Mouse (Mus musculus): Measurements from ENCODE around the gene Lars2. TPM values are rescaled to one million over a fixed set of nuclear protein-coding genes. Genes with fewer than 3 reads are reported as not detected.
"Not testable (repeated sequence)": the region's sequence is repeated elsewhere in the genome, so short reads cannot be mapped to it uniquely, and the experiment has no call there.

The Lars2 gene
- total and polyA plus RNA-seq, 3 experiments, result 5.1 to 15,188 (median 765) TPM

DNA sequence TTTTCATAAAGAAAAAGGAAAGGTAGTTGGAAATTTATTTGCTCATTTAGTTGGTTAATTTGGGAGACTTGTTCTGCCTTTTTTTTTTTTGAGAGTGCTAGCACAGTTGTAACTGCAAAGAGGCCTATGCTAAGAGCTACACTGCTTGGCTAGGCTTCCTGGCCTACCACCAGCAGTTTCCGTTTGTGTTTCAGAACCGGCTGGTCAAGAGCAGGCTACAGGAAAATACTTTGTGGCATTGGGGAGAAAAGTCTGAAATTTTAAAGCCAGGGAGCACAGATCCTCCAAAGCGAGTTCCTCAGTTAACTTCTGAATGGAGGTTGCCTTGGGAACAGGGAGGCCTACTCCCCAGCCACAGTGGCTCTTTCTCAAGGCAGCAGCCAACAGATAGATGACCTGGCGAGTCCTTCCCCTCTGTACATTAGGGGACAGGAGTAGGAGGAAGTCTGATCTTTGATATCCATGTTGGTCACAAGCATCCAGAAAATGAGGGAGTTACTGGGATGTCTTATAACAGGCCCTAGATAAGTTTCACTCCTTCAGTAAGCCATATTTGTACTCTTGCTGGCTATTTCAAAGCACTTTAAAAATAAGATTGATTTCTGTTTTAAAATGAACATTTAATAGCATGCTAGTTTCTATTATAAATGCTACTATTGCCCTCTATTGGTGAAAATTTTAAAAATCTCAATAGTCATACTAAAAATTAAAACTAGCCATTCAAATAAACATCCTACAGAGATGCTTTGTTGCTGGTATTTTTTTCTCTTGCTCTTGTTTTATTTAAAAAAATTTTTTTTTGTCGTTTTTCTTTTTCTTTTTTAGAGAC is 73.7 kb downstream of the Lars2 start (continued):
- TF ChIP-seq ZC3H11A (IDR thresholded peaks at IDR 0.05; ENCODE audit: low read depth, low read length) (peak; percentile 37; the same call in 1 of the 2 replicates), MEF2A (IDR thresholded peaks at IDR 0.05; ENCODE audit: borderline replicate concordance, low read depth, low read length) (no peak), RAD21 (IDR thresholded peaks at IDR 0.05; ENCODE audit: low read depth, low read length) (peak; percentile 69), USF1 (IDR thresholded peaks at IDR 0.05; ENCODE audit: low read depth, low read length) (no peak), EP300 (IDR thresholded peaks at IDR 0.05; ENCODE audit: low read length) (no peak)

DNA sequence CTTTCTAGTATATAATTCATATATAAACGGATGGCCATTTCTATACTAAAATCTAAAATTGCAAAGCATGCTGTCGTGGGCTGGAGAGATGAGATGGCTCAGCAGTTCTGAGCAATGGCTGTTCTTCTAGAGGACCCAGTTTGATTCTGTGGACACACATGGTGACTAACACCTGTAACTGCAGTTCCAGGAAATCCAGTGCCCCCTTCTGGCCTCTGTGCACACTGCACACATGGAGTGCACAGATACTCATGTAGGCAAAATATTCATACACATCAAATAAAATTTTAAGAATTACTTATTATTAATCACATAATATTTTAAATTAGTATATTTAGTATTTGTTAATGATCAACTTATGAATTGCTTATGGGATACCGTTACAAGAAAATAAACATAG is 80.4 kb downstream of the Lars2 start:
- H3K4me1 ChIP-seq (ENCODE audit: control insufficient read depth in 1 of 2, insufficient read depth in 2 of 2); H3K4me3 ChIP-seq (replicated peaks in 1 of 3; ENCODE audit: low read depth in 2 of 3, low read length in 2 of 3, poor library complexity in 1 of 3); H3K9me3 ChIP-seq (replicated peaks; ENCODE audit: low read length); H3K9ac ChIP-seq (ENCODE audit: insufficient read depth, low read depth); in situ Hi-C loops (cut with MboI; ENCODE audit: low pct_ligation_motif_present, low pct_unique_long_range_greater_than_20kb, low sequenced_read_pairs); H3K27ac ChIP-seq (ENCODE audit: insufficient read depth, low read depth); H3K4me2 ChIP-seq (ENCODE audit: insufficient read depth, low read depth, poor library complexity, severe bottlenecking); H3K79me2 ChIP-seq (replicated peaks; ENCODE audit: control insufficient read depth, extremely low read depth, insufficient read depth, poor library complexity, severe bottlenecking); H3K27me3 ChIP-seq (replicated peaks); dilution Hi-C loops (cut with MboI; ENCODE audit: extremely low pct_ligation_motif_present, extremely low pct_unique_long_range_greater_than_20kb, low sequenced_read_pairs): not testable (repeated sequence)
- DNase-seq (ENCODE audit: extremely low read depth), result peak; percentile 18
- TF ChIP-seq CTCF (conservative IDR thresholded peaks at IDR 0.05 in 1 of 2, IDR thresholded peaks at IDR 0.05 in 1 of 2; ENCODE audit: low read depth in 2 of 2, low read length in 2 of 2), result peak in 1 of 2 experiments; percentile 23; a peak in 2 of 4 replicates
- peak; percentile 17; the same call in 1 of the 2 replicates for TF ChIP-seq SMC3 (IDR thresholded peaks at IDR 0.05; ENCODE audit: low read depth, low read length)
- H3K36me3 ChIP-seq (replicated peaks in 1 of 2; ENCODE audit: control insufficient read depth in 1 of 2, insufficient read depth in 1 of 2, low read length in 1 of 2), result peaks cover 11 to 52% of the 10 kb centered on the region in 2 experiments

DNA sequence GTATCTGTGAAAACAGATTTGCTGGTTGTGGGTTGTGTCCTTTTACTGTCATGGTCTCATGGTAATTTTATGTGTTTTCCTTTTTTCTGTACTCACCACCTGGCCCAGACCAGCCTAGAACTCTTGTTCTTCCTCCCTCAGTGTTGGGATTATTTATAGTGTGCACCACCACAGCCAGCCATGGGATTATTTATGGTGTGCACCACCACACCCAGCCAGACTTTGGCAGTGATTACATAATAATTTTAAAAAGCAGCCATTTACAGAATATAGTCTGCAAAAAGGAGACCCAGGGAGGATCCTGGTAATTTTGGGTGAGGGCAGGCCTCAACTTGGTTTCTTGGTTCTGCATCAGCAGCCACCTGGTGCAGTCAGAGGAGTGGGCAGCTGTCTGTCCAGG is 81.9 kb downstream of the Lars2 start:
- Histone ChIP-seq H3K4me1 (ENCODE audit: control insufficient read depth in 1 of 2, insufficient read depth in 2 of 2) (peaks cover 0 to 10% of the 10 kb centered on the region in 2 experiments; a peak in 1 of 4 replicates), H3K9ac (ENCODE audit: insufficient read depth, low read depth) (no peak overlapping the region), H3K9me3 (replicated peaks; ENCODE audit: low read length) (no peaks in the 10 kb centered on the region), H3K27ac (ENCODE audit: insufficient read depth, low read depth) (no peak overlapping the region), H3K27me3 (replicated peaks) (no peaks in the 10 kb centered on the region), H3K36me3 (replicated peaks in 1 of 2; ENCODE audit: control insufficient read depth in 1 of 2, insufficient read depth in 1 of 2, low read length in 1 of 2) (peaks cover 17 to 58% of the 10 kb centered on the region in 2 experiments), H3K4me2 (ENCODE audit: insufficient read depth, low read depth, poor library complexity, severe bottlenecking) (no peak overlapping the region), H3K4me3 (replicated peaks in 1 of 3; ENCODE audit: low read depth in 2 of 3, low read length in 2 of 3, poor library complexity in 1 of 3) (no peak overlapping the region), H3K79me2 (replicated peaks; ENCODE audit: control insufficient read depth, extremely low read depth, insufficient read depth, poor library complexity, severe bottlenecking) (no peaks in the 10 kb centered on the region)
- DNase-seq (ENCODE audit: extremely low read depth), result no peak
- dilution Hi-C loops (cut with MboI; ENCODE audit: extremely low pct_ligation_motif_present, extremely low pct_unique_long_range_greater_than_20kb, low sequenced_read_pairs), result no loop called here
- in situ Hi-C loops (cut with MboI; ENCODE audit: low pct_ligation_motif_present, low pct_unique_long_range_greater_than_20kb, low sequenced_read_pairs), result no loop called here
- TF ChIP-seq ZMIZ1 (IDR thresholded peaks at IDR 0.05; ENCODE audit: low read depth, low read length) (no peak), E2F4 (IDR thresholded peaks at IDR 0.05; ENCODE audit: insufficient replicate concordance, low read depth, low read length) (no peak), POLR2AphosphoS2 (IDR thresholded peaks at IDR 0.05; ENCODE audit: low read depth, low read length) (no peak), MXI1 (IDR thresholded peaks at IDR 0.05; ENCODE audit: low read depth, low read length) (no peak), ZKSCAN1 (IDR thresholded peaks at IDR 0.05; ENCODE audit: borderline replicate concordance, low read depth, low read length) (no peak), JUN (IDR thresholded peaks at IDR 0.05; ENCODE audit: insufficient read depth, low read depth, low read length) (no peak), MAX (IDR thresholded peaks at IDR 0.05; ENCODE audit: low read length) (no peak), BHLHE40 (IDR thresholded peaks at IDR 0.05; ENCODE audit: low read depth, low read length) (no peak), NELFE (IDR thresholded peaks at IDR 0.05; ENCODE audit: low read depth, low read length) (no peak), RAD21 (IDR thresholded peaks at IDR 0.05; ENCODE audit: low read depth, low read length) (no peak), IRF4 (IDR thresholded peaks at IDR 0.05; ENCODE audit: low read depth, low read length) (no peak), JUND (conservative IDR thresholded peaks at IDR 0.05; ENCODE audit: low read depth, low read length) (no peak), KAT2A (IDR thresholded peaks at IDR 0.05; ENCODE audit: insufficient replicate concordance, low read length) (no peak), CHD1 (IDR thresholded peaks at IDR 0.05; ENCODE audit: low read depth, low read length) (no peak)

Data from CH12.LX (cell line).